Mouse (Mus musculus) megakaryocyte, embryonic 14.5 days (primary cell): ENCODE measurements around the gene A930018P22Rik. TPM values are rescaled to one million over a fixed set of nuclear protein-coding genes. Genes with fewer than 3 reads are reported as not detected.
"Not testable (repeated sequence)": the region's sequence is repeated elsewhere in the genome, so short reads cannot be mapped to it uniquely, and the experiment has no call there.

ENCODE experiments used
- H3K27me3 ChIP-seq: replicated peaks from 2 replicates; pipeline ENCODE3; 2012; ENCODE audit warnings: inconsistent platforms
- H3K36me3 ChIP-seq: replicated peaks from 2 replicates; pipeline ENCODE3; 2012; ENCODE audit warnings: low read length, inconsistent platforms, mixed read lengths
- H3K4me1 ChIP-seq: 2 replicates; pipeline ENCODE4 v1.6.1; 2012; ENCODE audit warnings: inconsistent platforms
- H3K4me3 ChIP-seq: replicated peaks from 2 replicates; pipeline ENCODE3; 2012; ENCODE audit warnings: moderate library complexity, mild to moderate bottlenecking, inconsistent platforms
- H3K9me3 ChIP-seq: 2 replicates; pipeline ENCODE4 v1.6.1; 2012; ENCODE audit warnings: inconsistent platforms
- FLI1 ChIP-seq: IDR thresholded peaks from 2 replicates; pipeline ENCODE4 v1.6.1; 2012; ENCODE audit warnings: low read length, inconsistent platforms, mixed read lengths
- GATA1 ChIP-seq: IDR thresholded peaks from 3 replicates; pipeline ENCODE4 v1.6.1; 2012; ENCODE audit warnings: mixed read lengths, low read length, inconsistent platforms, borderline replicate concordance
- polyA plus RNA-seq: library from polyadenylated mRNA; stranded (reverse); fragments of >175 nt; gene quantifications from 2 replicates; pipeline ENCODE4 v1.2.3, GENCODE M21; 2012; ENCODE audit warnings: low replicate concordance; ENCODE audit not compliant: insufficient read depth

A930018P22Rik gene
- polyA plus RNA-seq, 1 experiment = 0.19 TPM

GRCm38 (mm10) chr2:104098529-104099230 is 23.9 kb upstream of the A930018P22Rik start:
- H3K9me3 ChIP-seq = no peaks in the 10 kb centered on the region
- H3K4me1 ChIP-seq = peaks cover 56% of the 10 kb centered on the region
- peaks cover 12% of the 10 kb centered on the region for H3K36me3 ChIP-seq
- peak; percentile 24; the same call in 1 of the 3 replicates for TF ChIP-seq GATA1
- no peak for TF ChIP-seq FLI1
- peak overlapping the region; percentile 3 for H3K4me3 ChIP-seq
- no peaks in the 10 kb centered on the region for H3K27me3 ChIP-seq

GRCm38 (mm10) chr2:104099231-104099585 is 23.4 kb upstream of the A930018P22Rik start:
- peak overlapping the region; percentile 50 for H3K4me3 ChIP-seq
- peaks cover 14% of the 10 kb centered on the region for H3K36me3 ChIP-seq
- no peaks in the 10 kb centered on the region for H3K27me3 ChIP-seq
- no peak for TF ChIP-seq FLI1
- no peak for TF ChIP-seq GATA1
- H3K9me3 ChIP-seq = no peaks in the 10 kb centered on the region
- peaks cover 57% of the 10 kb centered on the region for H3K4me1 ChIP-seq

- Histone ChIP-seq H3K27me3 (no peaks in the 10 kb centered on the region), H3K4me1 (peaks cover 64% of the 10 kb centered on the region), H3K36me3 (peaks cover 21% of the 10 kb centered on the region), H3K9me3 (no peaks in the 10 kb centered on the region), H3K4me3 (no peak overlapping the region)
- no peak for TF ChIP-seq FLI1
- TF ChIP-seq GATA1 = no peak
Measured at GRCm38 (mm10) chr2:104099946-104100345, 22.6 kb upstream of the A930018P22Rik start.

GRCm38 (mm10) chr2:104104800-104105199 is 17.8 kb upstream of the A930018P22Rik start:
- no peak for TF ChIP-seq FLI1
- TF ChIP-seq GATA1 = no peak
- H3K9me3 ChIP-seq = no peaks in the 10 kb centered on the region
- peaks cover 44% of the 10 kb centered on the region for H3K4me1 ChIP-seq
- H3K36me3 ChIP-seq = peaks cover 40% of the 10 kb centered on the region
- no peak overlapping the region for H3K4me3 ChIP-seq
- H3K27me3 ChIP-seq = no peaks in the 10 kb centered on the region

- H3K4me1 ChIP-seq = peaks cover 30% of the 10 kb centered on the region
- not testable (repeated sequence) for H3K27me3 ChIP-seq, H3K4me3 ChIP-seq, H3K9me3 ChIP-seq
- peaks cover 35% of the 10 kb centered on the region for H3K36me3 ChIP-seq
Measured at GRCm38 (mm10) chr2:104109021-104109420, 13.5 kb upstream of the A930018P22Rik start.

GRCm38 (mm10) chr2:104109528-104109927 is 13.0 kb upstream of the A930018P22Rik start:
- Histone ChIP-seq H3K4me1 (peaks cover 26% of the 10 kb centered on the region), H3K36me3 (peaks cover 33% of the 10 kb centered on the region), H3K27me3 (no peaks in the 10 kb centered on the region), H3K9me3 (no peaks in the 10 kb centered on the region), H3K4me3 (peak overlapping the region; percentile 4)
- TF ChIP-seq GATA1 (no peak), FLI1 (no peak)

GRCm38 (mm10) chr2:104110031-104110430 is 12.5 kb upstream of the A930018P22Rik start:
- TF ChIP-seq GATA1 (no peak), FLI1 (no peak)
- Histone ChIP-seq H3K9me3 (no peaks in the 10 kb centered on the region), H3K27me3 (no peaks in the 10 kb centered on the region), H3K4me3 (no peak overlapping the region), H3K36me3 (peaks cover 29% of the 10 kb centered on the region), H3K4me1 (peaks cover 23% of the 10 kb centered on the region)

GRCm38 (mm10) chr2:104111170-104111797 is 11.3 kb upstream of the A930018P22Rik start:
- Histone ChIP-seq H3K4me1 (peaks cover 19% of the 10 kb centered on the region), H3K36me3 (peaks cover 20% of the 10 kb centered on the region)
- H3K27me3 ChIP-seq, H3K9me3 ChIP-seq, H3K4me3 ChIP-seq: not testable (repeated sequence)

GRCm38 (mm10) chr2:104113563-104113962 is 9.0 kb upstream of the A930018P22Rik start:
- H3K4me1 ChIP-seq = peaks cover 28% of the 10 kb centered on the region
- H3K9me3 ChIP-seq, H3K4me3 ChIP-seq, H3K27me3 ChIP-seq: not testable (repeated sequence)
- H3K36me3 ChIP-seq = peaks cover 19% of the 10 kb centered on the region

GRCm38 (mm10) chr2:104114898-104115297 is 7.7 kb upstream of the A930018P22Rik start:
- TF ChIP-seq FLI1 (no peak), GATA1 (no peak)
- Histone ChIP-seq H3K27me3 (no peaks in the 10 kb centered on the region), H3K36me3 (peaks cover 19% of the 10 kb centered on the region), H3K9me3 (no peaks in the 10 kb centered on the region), H3K4me1 (peaks cover 29% of the 10 kb centered on the region), H3K4me3 (no peak overlapping the region)

- H3K9me3 ChIP-seq, H3K27me3 ChIP-seq, H3K4me3 ChIP-seq: not testable (repeated sequence)
- Histone ChIP-seq H3K36me3 (peaks cover 18% of the 10 kb centered on the region), H3K4me1 (peaks cover 44% of the 10 kb centered on the region)
Measured at GRCm38 (mm10) chr2:104117173-104117572, 5.4 kb upstream of the A930018P22Rik start.
